Mouse (Mus musculus) spleen, embryonic (tissue): ENCODE results near the gene Tmem161b.
"Not testable (repeated sequence)": the region's sequence is repeated elsewhere in the genome, so short reads cannot be mapped to it uniquely, and the experiment has no call there.

Experiments used
- CTCF ChIA-PET: fragments of 350-600 bp; sonication (Branson Sonifier 250); formaldehyde crosslinking; loops from one replicate; lab custom pipeline; 2022; lab: Charles Lee

Tmem161b gene

GRCm38 (mm10) chr13:84221820-84222681 is at the start of gene Tmem161b:
TSS of gene Tmem161b (plus strand) at chr13:84222296.
- CTCF ChIA-PET: no interaction called here

- CTCF ChIA-PET: interaction anchor here (0.6 kb wide), 1 partner anchor 38 kb away, joined by 3 read pairs; no protein-coding TSS in a partner anchor
Measured at GRCm38 (mm10) chr13:84185835-84186234, 36.3 kb upstream of the Tmem161b start.

GRCm38 (mm10) chr13:84192723-84193122 is 29.4 kb upstream of the Tmem161b start:
- CTCF ChIA-PET: no interaction called here

GRCm38 (mm10) chr13:84222682-84222992 is 541 bp downstream of the Tmem161b start:
- CTCF ChIA-PET: no interaction called here

GRCm38 (mm10) chr13:84223018-84223417 is 922 bp downstream of the Tmem161b start:
- CTCF ChIA-PET: no interaction called here

GRCm38 (mm10) chr13:84234019-84234418 is 11.9 kb downstream of the Tmem161b start:
- CTCF ChIA-PET: no interaction called here

GRCm38 (mm10) chr13:84236768-84237167 is 14.7 kb downstream of the Tmem161b start:
- CTCF ChIA-PET: no interaction called here

- CTCF ChIA-PET: no interaction called here
Measured at GRCm38 (mm10) chr13:84238184-84238583, 16.1 kb downstream of the Tmem161b start.

- CTCF ChIA-PET: no interaction called here
Measured at GRCm38 (mm10) chr13:84248065-84248464, 26.0 kb downstream of the Tmem161b start.

GRCm38 (mm10) chr13:84251295-84251694 is 29.2 kb downstream of the Tmem161b start:
- CTCF ChIA-PET: interaction anchor here (0.6 kb wide), 1 partner anchor 1603 kb away, joined by 3 read pairs; no protein-coding TSS in a partner anchor

- CTCF ChIA-PET: no interaction called here
Measured at GRCm38 (mm10) chr13:84255047-84255446, 33.0 kb downstream of the Tmem161b start.

GRCm38 (mm10) chr13:84264418-84264817 is 42.3 kb downstream of the Tmem161b start:
- CTCF ChIA-PET: not testable (repeated sequence)

GRCm38 (mm10) chr13:84276246-84276645 is 54.1 kb downstream of the Tmem161b start:
- CTCF ChIA-PET: no interaction called here

GRCm38 (mm10) chr13:84280352-84280751 is 58.3 kb downstream of the Tmem161b start:
- CTCF ChIA-PET: no interaction called here

GRCm38 (mm10) chr13:84282966-84283365 is 60.9 kb downstream of the Tmem161b start:
- CTCF ChIA-PET: no interaction called here

- CTCF ChIA-PET: interaction anchor here (0.6 kb wide), 1 partner anchor 545 kb away, joined by 3 read pairs; no protein-coding TSS in a partner anchor
Measured at GRCm38 (mm10) chr13:84284764-84285558, 62.9 kb downstream of the Tmem161b start.

GRCm38 (mm10) chr13:84285559-84285945 is 63.5 kb downstream of the Tmem161b start:
- CTCF ChIA-PET: no interaction called here

- CTCF ChIA-PET: no interaction called here
Measured at GRCm38 (mm10) chr13:84299445-84300053, 77.5 kb downstream of the Tmem161b start.

GRCm38 (mm10) chr13:84343272-84343671 is 121.2 kb downstream of the Tmem161b start:
- CTCF ChIA-PET: no interaction called here

- CTCF ChIA-PET: no interaction called here
Measured at GRCm38 (mm10) chr13:84343691-84344495, 121.8 kb downstream of the Tmem161b start.

GRCm38 (mm10) chr13:84344711-84345110 is 122.6 kb downstream of the Tmem161b start:
- CTCF ChIA-PET: no interaction called here
